Mouse (Mus musculus): ENCODE results near the gene Gm42791. TPM values are rescaled to one million over a fixed set of nuclear protein-coding genes. Genes with fewer than 3 reads are reported as not detected.

The Gm42791 gene
- polyA plus RNA-seq, 1 experiment from 2014 or later = 1.3 TPM

DNA sequence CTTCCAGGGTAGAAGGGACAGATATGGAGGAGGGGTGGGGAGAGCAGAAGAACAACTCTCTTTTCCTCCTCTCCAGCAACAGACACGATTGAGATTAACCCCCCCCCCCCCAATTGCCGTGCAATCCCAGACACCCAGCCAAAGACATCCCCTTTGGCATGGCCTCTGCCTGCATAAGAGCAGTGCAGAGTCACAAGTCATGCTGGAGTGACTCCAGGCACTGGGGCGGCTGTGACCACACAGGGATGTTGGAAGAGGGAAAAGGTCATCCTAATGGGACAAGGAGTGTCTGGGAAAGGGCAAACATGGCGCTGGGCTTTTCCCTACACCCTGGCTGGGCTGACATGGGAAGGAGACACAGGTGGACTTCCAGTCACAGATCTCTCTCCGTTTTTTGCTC, 41.8 kb downstream of the Gm42791 start:
- ATAC-seq (ENCODE audit: low read depth) = peak; percentile 52
- H3K4me2 ChIP-seq (ENCODE audit: low read depth, low read length) = no peak overlapping the region
- 0 out of 2 replicates have a peak, but pooled peaks cover 3% of the 10 kb centered on the region for H3K9me3 ChIP-seq (ENCODE audit: control insufficient read depth, low read length)
- H3K36me3 ChIP-seq (ENCODE audit: control insufficient read depth, insufficient read depth, low read length) = no peaks in the 10 kb centered on the region
- H3K9ac ChIP-seq (ENCODE audit: low read length) = no peak overlapping the region
- peaks cover 24% of the 10 kb centered on the region; the same call in 1 of the 2 replicates for H3K4me1 ChIP-seq (replicated peaks; ENCODE audit: control insufficient read depth, insufficient read depth, low read length)
- no peak overlapping the region for H3K27ac ChIP-seq (ENCODE audit: low read length)
- no peak overlapping the region for H3K4me3 ChIP-seq (ENCODE audit: low read length)
- H3K27me3 ChIP-seq (ENCODE audit: control insufficient read depth, insufficient read depth, low read depth, low read length) = no peaks in the 10 kb centered on the region
- 43% methylated on average over 5 of the region's 5 CpGs for WGBS

DNA sequence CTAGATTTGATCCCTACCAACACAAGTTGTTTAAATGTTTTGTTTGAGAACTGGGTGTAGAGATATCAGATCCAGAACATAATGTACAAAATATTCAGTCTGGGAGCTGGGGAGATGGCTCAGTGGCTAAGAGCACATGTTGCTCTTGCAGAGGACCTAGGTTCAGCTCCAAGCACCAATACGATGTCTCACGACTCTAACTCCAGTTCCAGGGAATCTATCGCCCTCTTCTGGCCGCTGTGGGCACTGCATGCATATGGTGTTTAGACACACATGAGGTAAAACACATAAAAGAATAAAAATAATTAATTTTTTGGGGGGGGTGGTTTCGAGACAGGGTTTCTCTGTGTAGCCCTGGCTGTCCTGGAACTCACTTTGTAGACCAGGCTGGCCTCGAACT, 42.5 kb downstream of the Gm42791 start:
- Histone ChIP-seq H3K4me2 (ENCODE audit: low read depth, low read length) (no peak overlapping the region), H3K4me1 (replicated peaks; ENCODE audit: control insufficient read depth, insufficient read depth, low read length) (peaks cover 24% of the 10 kb centered on the region; the same call in 1 of the 2 replicates), H3K9me3 (ENCODE audit: control insufficient read depth, low read length) (0 out of 2 replicates have a peak, but pooled peaks cover 3% of the 10 kb centered on the region), H3K9ac (ENCODE audit: low read length) (no peak overlapping the region), H3K36me3 (ENCODE audit: control insufficient read depth, insufficient read depth, low read length) (no peaks in the 10 kb centered on the region), H3K27me3 (ENCODE audit: control insufficient read depth, insufficient read depth, low read depth, low read length) (no peaks in the 10 kb centered on the region), H3K27ac (ENCODE audit: low read length) (no peak overlapping the region), H3K4me3 (ENCODE audit: low read length) (no peak overlapping the region)
- no peak for ATAC-seq (ENCODE audit: low read depth)
- 60% methylated on average over 6 of the region's 6 CpGs for whole genome bisulfite sequencing

DNA sequence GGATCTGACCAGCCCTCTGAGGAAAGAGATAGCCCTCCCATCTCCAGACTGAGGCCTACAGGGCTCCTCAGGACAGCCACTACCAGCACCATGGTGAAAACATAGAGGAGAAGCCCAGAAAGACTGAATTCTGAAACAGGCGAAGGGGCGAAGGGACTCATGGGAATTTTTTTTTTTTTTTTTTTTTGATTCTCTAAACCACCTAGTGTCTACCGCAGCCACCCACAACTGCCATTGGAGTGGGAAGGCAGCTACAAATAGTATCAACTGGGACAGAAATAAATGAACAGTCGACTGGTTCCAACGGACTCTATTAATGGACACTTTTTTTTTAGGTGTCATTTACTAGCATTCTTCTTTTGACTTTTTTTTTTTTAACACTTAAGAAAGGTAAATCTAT, 43.6 kb downstream of the Gm42791 start:
- Histone ChIP-seq H3K27me3 (ENCODE audit: control insufficient read depth, insufficient read depth, low read depth, low read length) (no peaks in the 10 kb centered on the region), H3K4me3 (ENCODE audit: low read length) (no peak overlapping the region), H3K36me3 (ENCODE audit: control insufficient read depth, insufficient read depth, low read length) (no peaks in the 10 kb centered on the region), H3K9me3 (ENCODE audit: control insufficient read depth, low read length) (peaks cover 3% of the 10 kb centered on the region; the same call in 1 of the 2 replicates), H3K27ac (ENCODE audit: low read length) (no peak overlapping the region), H3K4me1 (replicated peaks; ENCODE audit: control insufficient read depth, insufficient read depth, low read length) (peaks cover 20% of the 10 kb centered on the region; the same call in 1 of the 2 replicates), H3K4me2 (ENCODE audit: low read depth, low read length) (no peak overlapping the region), H3K9ac (ENCODE audit: low read length) (no peak overlapping the region)
- 81% methylated on average over 5 of the region's 5 CpGs for WGBS
- no peak for ATAC-seq (ENCODE audit: low read depth)

DNA sequence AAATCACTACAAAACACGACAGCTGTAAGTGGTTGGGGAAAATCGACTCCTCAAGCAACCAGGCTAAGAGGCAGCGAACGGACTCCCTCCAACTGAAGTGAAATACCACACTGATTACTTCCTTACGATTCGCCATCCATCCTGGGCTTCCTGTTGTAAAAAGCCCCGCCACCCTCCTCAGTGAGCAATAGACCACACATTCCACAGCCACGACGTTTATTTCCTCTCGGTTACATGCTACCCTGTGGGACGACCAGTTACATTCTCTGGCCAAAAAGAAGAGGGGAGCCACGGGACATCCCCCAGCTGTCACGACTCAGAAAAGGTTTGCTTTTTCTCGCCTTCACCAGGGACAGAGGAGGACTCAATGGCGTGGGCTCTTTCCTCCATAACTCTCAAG, 44.9 kb downstream of the Gm42791 start:
- WGBS = 13% methylated on average over 15 of the region's 15 CpGs
- H3K27ac ChIP-seq (ENCODE audit: low read length) = peak overlapping the region; percentile 54
- H3K9me3 ChIP-seq (ENCODE audit: control insufficient read depth, low read length) = peaks cover 3% of the 10 kb centered on the region; the same call in 1 of the 2 replicates
- no peak overlapping the region for H3K9ac ChIP-seq (ENCODE audit: low read length)
- no peak overlapping the region for H3K4me2 ChIP-seq (ENCODE audit: low read depth, low read length)
- peaks cover 10% of the 10 kb centered on the region; the same call in 1 of the 2 replicates for H3K4me1 ChIP-seq (replicated peaks; ENCODE audit: control insufficient read depth, insufficient read depth, low read length)
- no peaks in the 10 kb centered on the region for H3K36me3 ChIP-seq (ENCODE audit: control insufficient read depth, insufficient read depth, low read length)
- no peaks in the 10 kb centered on the region for H3K27me3 ChIP-seq (ENCODE audit: control insufficient read depth, insufficient read depth, low read depth, low read length)
- H3K4me3 ChIP-seq (ENCODE audit: low read length) = no peak overlapping the region
- peak; percentile 78 for ATAC-seq (ENCODE audit: low read depth)

DNA sequence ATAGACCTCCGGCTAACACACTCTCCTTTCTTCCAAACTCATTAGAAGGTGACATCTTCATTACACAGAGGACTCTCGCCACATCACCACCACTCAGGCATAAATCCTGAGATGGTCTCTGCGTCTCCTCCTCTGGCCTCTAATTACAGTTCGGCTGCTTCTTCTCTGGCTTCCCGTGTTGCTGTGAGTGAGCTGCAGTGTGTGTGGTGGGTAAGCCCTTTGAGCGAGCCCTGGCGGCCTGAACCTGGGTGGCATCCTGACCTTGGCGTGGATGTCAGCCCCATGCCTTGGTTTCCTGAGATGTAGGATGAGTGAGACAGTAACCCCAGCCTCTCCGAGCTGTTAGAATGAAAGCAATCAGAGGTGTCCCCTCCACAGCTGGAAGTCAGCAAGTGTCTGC, 46.4 kb downstream of the Gm42791 start:
- Histone ChIP-seq H3K9me3 (ENCODE audit: control insufficient read depth, low read length) (peaks cover 3% of the 10 kb centered on the region; the same call in 1 of the 2 replicates), H3K27ac (ENCODE audit: low read length) (no peak overlapping the region), H3K4me1 (replicated peaks; ENCODE audit: control insufficient read depth, insufficient read depth, low read length) (peaks cover 10% of the 10 kb centered on the region; the same call in 1 of the 2 replicates), H3K36me3 (ENCODE audit: control insufficient read depth, insufficient read depth, low read length) (no peaks in the 10 kb centered on the region), H3K4me2 (ENCODE audit: low read depth, low read length) (no peak overlapping the region), H3K27me3 (ENCODE audit: control insufficient read depth, insufficient read depth, low read depth, low read length) (no peaks in the 10 kb centered on the region), H3K9ac (ENCODE audit: low read length) (no peak overlapping the region), H3K4me3 (ENCODE audit: low read length) (no peak overlapping the region)
- no peak for ATAC-seq (ENCODE audit: low read depth)
- 71% methylated on average over 9 of the region's 9 CpGs for WGBS

DNA sequence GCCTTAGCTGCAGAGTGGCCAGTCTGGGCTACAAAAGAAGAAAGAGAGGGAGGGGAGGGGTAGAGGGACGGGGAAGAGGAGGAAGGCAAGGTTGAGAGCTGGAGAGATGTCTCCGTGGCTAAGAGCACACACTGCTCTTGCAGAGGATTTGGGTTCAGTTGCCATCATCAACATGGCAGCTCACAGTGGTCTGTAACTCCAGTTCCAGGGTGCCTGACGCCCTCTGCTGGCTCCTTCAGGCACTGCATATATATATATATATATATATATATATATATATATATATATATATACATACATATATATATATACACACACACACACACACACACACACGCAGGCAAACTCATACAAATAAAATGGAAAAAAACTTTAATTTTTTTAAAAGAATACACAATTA, 47.5 kb downstream of the Gm42791 start:
- Histone ChIP-seq H3K27ac (ENCODE audit: low read length) (no peak overlapping the region), H3K4me2 (ENCODE audit: low read depth, low read length) (no peak overlapping the region), H3K36me3 (ENCODE audit: control insufficient read depth, insufficient read depth, low read length) (no peaks in the 10 kb centered on the region), H3K27me3 (ENCODE audit: control insufficient read depth, insufficient read depth, low read depth, low read length) (no peaks in the 10 kb centered on the region), H3K9me3 (ENCODE audit: control insufficient read depth, low read length) (peaks cover 3% of the 10 kb centered on the region), H3K9ac (ENCODE audit: low read length) (no peak overlapping the region), H3K4me1 (replicated peaks; ENCODE audit: control insufficient read depth, insufficient read depth, low read length) (peaks cover 7% of the 10 kb centered on the region; the same call in 1 of the 2 replicates), H3K4me3 (ENCODE audit: low read length) (no peak overlapping the region)
- no peak for ATAC-seq (ENCODE audit: low read depth)
- WGBS = 70% methylated on average over 4 of the region's 4 CpGs

DNA sequence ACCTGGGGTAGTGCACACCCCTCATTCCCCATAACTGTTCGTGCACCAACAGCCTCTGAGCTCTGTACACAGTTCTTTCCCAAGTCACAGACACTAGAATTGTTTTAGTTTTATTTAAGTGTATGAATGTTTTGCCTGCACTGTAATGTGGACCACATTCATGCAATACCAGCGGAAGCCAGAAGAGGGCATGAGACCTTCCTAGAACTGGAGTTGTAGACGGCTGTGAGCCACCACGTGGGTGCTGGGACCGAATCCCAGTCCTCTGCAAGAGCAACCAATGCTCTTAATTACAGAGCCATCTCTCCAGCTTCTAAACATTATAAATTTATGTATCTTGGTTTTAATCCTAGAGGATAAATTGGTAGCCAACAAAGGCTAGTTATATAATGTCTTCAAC, 48.2 kb downstream of the Gm42791 start:
- Histone ChIP-seq H3K4me1 (replicated peaks; ENCODE audit: control insufficient read depth, insufficient read depth, low read length) (peaks cover 7% of the 10 kb centered on the region; the same call in 1 of the 2 replicates), H3K9ac (ENCODE audit: low read length) (no peak overlapping the region), H3K4me2 (ENCODE audit: low read depth, low read length) (no peak overlapping the region), H3K36me3 (ENCODE audit: control insufficient read depth, insufficient read depth, low read length) (no peaks in the 10 kb centered on the region), H3K27ac (ENCODE audit: low read length) (no peak overlapping the region), H3K4me3 (ENCODE audit: low read length) (no peak overlapping the region), H3K9me3 (ENCODE audit: control insufficient read depth, low read length) (peaks cover 3% of the 10 kb centered on the region), H3K27me3 (ENCODE audit: control insufficient read depth, insufficient read depth, low read depth, low read length) (no peaks in the 10 kb centered on the region)
- 79% methylated on average over 5 of the region's 5 CpGs for WGBS
- no peak for ATAC-seq (ENCODE audit: low read depth)

DNA sequence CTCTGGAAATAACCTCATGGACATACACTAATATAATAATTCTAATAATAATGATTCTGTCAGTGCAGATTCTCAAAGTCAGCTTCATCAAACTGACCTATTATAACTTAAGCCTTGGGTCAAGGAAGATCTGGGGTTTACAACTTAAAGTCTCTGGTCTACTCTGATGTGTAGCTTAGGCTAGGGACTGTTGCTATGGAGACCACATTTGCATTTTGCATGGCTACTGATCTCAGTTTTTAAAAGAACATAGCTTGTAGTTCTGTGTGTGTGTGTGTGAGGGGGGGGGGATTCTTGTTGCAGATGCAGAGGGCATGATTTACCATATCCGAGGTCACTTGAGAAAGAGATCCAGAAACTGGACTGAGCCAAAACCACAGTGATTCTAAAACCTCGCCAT, 49.2 kb downstream of the Gm42791 start:
- H3K9ac ChIP-seq (ENCODE audit: low read length) = no peak overlapping the region
- peaks cover 7% of the 10 kb centered on the region; the same call in 1 of the 2 replicates for H3K4me1 ChIP-seq (replicated peaks; ENCODE audit: control insufficient read depth, insufficient read depth, low read length)
- no peak for ATAC-seq (ENCODE audit: low read depth)
- H3K9me3 ChIP-seq (ENCODE audit: control insufficient read depth, low read length) = peaks cover 3% of the 10 kb centered on the region
- no peaks in the 10 kb centered on the region for H3K36me3 ChIP-seq (ENCODE audit: control insufficient read depth, insufficient read depth, low read length)
- no peak overlapping the region for H3K4me2 ChIP-seq (ENCODE audit: low read depth, low read length)
- no peak overlapping the region for H3K27ac ChIP-seq (ENCODE audit: low read length)
- no peaks in the 10 kb centered on the region for H3K27me3 ChIP-seq (ENCODE audit: control insufficient read depth, insufficient read depth, low read depth, low read length)
- WGBS = 81% methylated on average over 2 of the region's 2 CpGs
- no peak overlapping the region for H3K4me3 ChIP-seq (ENCODE audit: low read length)

DNA sequence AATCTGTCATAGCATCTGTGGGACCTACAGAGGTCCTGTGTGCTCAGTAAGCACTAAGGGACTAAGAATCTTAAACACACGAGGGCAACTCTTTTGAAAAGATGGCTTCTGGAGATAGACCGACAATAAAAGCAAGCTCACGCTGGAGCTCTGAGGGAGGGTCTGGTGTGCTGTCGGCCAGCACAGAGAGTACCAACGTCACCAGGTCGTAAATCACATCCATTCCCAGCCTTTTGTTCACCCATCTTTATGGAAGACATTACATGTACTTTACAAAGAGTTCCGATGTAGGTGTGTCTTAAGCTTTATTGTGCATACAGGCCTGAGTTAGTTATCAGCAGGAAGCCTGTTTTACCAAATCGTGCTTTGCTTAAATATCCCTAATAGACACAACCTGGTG, 50.9 kb downstream of the Gm42791 start:
- no peak overlapping the region for H3K27ac ChIP-seq (ENCODE audit: low read length)
- ATAC-seq (ENCODE audit: low read depth) = no peak
- no peaks in the 10 kb centered on the region for H3K36me3 ChIP-seq (ENCODE audit: control insufficient read depth, insufficient read depth, low read length)
- H3K4me2 ChIP-seq (ENCODE audit: low read depth, low read length) = no peak overlapping the region
- peaks cover 3% of the 10 kb centered on the region for H3K9me3 ChIP-seq (ENCODE audit: control insufficient read depth, low read length)
- WGBS = 38% methylated on average over 8 of the region's 8 CpGs
- H3K9ac ChIP-seq (ENCODE audit: low read length) = no peak overlapping the region
- H3K27me3 ChIP-seq (ENCODE audit: control insufficient read depth, insufficient read depth, low read depth, low read length) = no peaks in the 10 kb centered on the region
- no peak overlapping the region for H3K4me3 ChIP-seq (ENCODE audit: low read length)
- 0 out of 2 replicates have a peak, but pooled peaks cover 3% of the 10 kb centered on the region for H3K4me1 ChIP-seq (replicated peaks; ENCODE audit: control insufficient read depth, insufficient read depth, low read length)

DNA sequence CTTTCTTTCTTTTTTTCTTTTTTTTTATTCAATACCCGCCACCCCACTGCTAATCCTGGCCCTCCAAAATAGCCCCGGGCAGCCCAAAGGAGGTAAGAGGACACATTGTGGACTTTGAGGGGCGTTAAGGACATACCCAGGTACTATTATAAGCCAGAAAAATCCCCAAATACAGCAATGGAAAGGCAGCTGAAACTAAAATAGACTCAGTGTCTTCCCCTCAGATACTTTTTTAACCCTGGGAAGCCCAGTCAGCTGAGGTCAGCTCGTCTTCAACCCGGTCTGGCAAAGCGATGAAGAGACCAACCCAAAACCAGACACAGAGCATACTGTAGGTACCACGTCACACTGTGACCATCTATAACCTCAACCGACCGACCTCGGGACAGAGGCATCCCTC, 51.5 kb downstream of the Gm42791 start:
- ATAC-seq (ENCODE audit: low read depth) = no peak
- no peaks in the 10 kb centered on the region for H3K36me3 ChIP-seq (ENCODE audit: control insufficient read depth, insufficient read depth, low read length)
- H3K9me3 ChIP-seq (ENCODE audit: control insufficient read depth, low read length) = peaks cover 3% of the 10 kb centered on the region

More for the DNA sequence above, 51.5 kb downstream of the Gm42791 start:
- Histone ChIP-seq H3K9ac (ENCODE audit: low read length) (no peak overlapping the region), H3K27ac (ENCODE audit: low read length) (no peak overlapping the region), H3K27me3 (ENCODE audit: control insufficient read depth, insufficient read depth, low read depth, low read length) (no peaks in the 10 kb centered on the region), H3K4me3 (ENCODE audit: low read length) (no peak overlapping the region), H3K4me1 (replicated peaks; ENCODE audit: control insufficient read depth, insufficient read depth, low read length) (0 out of 2 replicates have a peak, but pooled peaks cover 3% of the 10 kb centered on the region), H3K4me2 (ENCODE audit: low read depth, low read length) (no peak overlapping the region)
- WGBS = 76% methylated on average over 10 of the region's 10 CpGs

Measured in lung, embryonic 16.5 days (tissue).